10 mouse cellular contexts compared by ENCODE assay signal in genomic region chr5:143520415-143520814, GRCm38 (mm10). TPM values are rescaled to one million over a fixed set of nuclear protein-coding genes. Genes with fewer than 3 reads are reported as not detected.
DNase-seq lines count a peak whose midpoint lies in the region; ATAC-seq and TF ChIP-seq lines count a peak whose summit lies in the region.
"Had no signal": no experiment of that assay in that cellular context is flagged by ENCODE, and none has a peak within 500 bp of the region (broad histone marks: within the 10 kb centered on the region; RNA-seq: fewer than 3 reads in every experiment).

No protein-coding gene starts in this region.

- H3K9me3 ChIP-seq in lung, embryonic 14.5 days (ENCODE audit: low read depth, low read length) = no peaks in the 10 kb centered on the region
- no peaks in the 10 kb centered on the region for H3K9me3 ChIP-seq in heart, embryonic 16.5 days (replicated peaks; ENCODE audit: control insufficient read depth, low read length)
- no peaks in the 10 kb centered on the region for H3K9me3 ChIP-seq in liver, embryonic 11.5 days (ENCODE audit: control insufficient read depth, low read length)
- no peaks in the 10 kb centered on the region for H3K9me3 ChIP-seq in stomach, postnatal 0 days (ENCODE audit: control insufficient read depth, low read length)

- no peak for DNase-seq in lung, embryonic 14.5 days
- DNase-seq in lung, adult 2 months = no peak
- no peak for DNase-seq in liver, embryonic 11.5 days (ENCODE audit: low spot score)
- DNase-seq in stomach, postnatal 0 days (ENCODE audit: low spot score) = no peak
- DNase-seq in Muller cell, postnatal 12 days (ENCODE audit: inconsistent ontology term) = no peak
- DNase-seq in adrenal gland, adult 8-10 months = no peak
- DNase-seq: cerebellum, postnatal 25 days; gastrocnemius, postnatal 14 days; thymus, postnatal 4 days had no signal

- H3K27ac ChIP-seq in lung, embryonic 14.5 days (ENCODE audit: low read depth) = no peak overlapping the region
- peak overlapping the region; percentile 58 for H3K27ac ChIP-seq in heart, embryonic 16.5 days (ENCODE audit: low read length)
- peak overlapping the region; percentile 55; the same call in 1 of the 2 replicates for H3K27ac ChIP-seq in liver, embryonic 11.5 days (ENCODE audit: low read depth, low read length)
- H3K27ac ChIP-seq in stomach, postnatal 0 days (replicated peaks) = peak overlapping the region; percentile 58; the same call in 1 of the 2 replicates

- no peak for TF ChIP-seq POLR2A in lung, adult 2 months (IDR thresholded peaks at IDR 0.05; ENCODE audit: borderline replicate concordance, extremely low read depth, low read depth, low read length)

- no peak overlapping the region for H3K4me3 ChIP-seq in lung, embryonic 14.5 days (ENCODE audit: low read depth, low read length)
- H3K4me3 ChIP-seq in lung, adult 2 months (replicated peaks; ENCODE audit: extremely low read depth, low read depth, low read length) = no peak overlapping the region
- H3K4me3 ChIP-seq in heart, embryonic 16.5 days (ENCODE audit: low read length) = no peak overlapping the region
- no peak overlapping the region; the same call in 1 of the 2 replicates for H3K4me3 ChIP-seq in liver, embryonic 11.5 days (ENCODE audit: low read depth, low read length)
- no peak overlapping the region for H3K4me3 ChIP-seq in stomach, postnatal 0 days (ENCODE audit: low read depth, low read length)

- WGBS in lung, embryonic 14.5 days = 67% methylated on average over 2 of the region's 2 CpGs
- WGBS in lung, adult 2 months = 24% methylated on average over 2 of the region's 2 CpGs
- WGBS in heart, embryonic 16.5 days = 39% methylated on average over 2 of the region's 2 CpGs
- WGBS in liver, embryonic 11.5 days = 39% methylated on average over 2 of the region's 2 CpGs
- WGBS in stomach, postnatal 0 days = 42% methylated on average over 2 of the region's 2 CpGs

- TF ChIP-seq CTCF in lung, embryonic 14.5 days (IDR thresholded peaks at IDR 0.05; ENCODE audit: low read depth) = no peak
- no peak for TF ChIP-seq CTCF in lung, adult 2 months (IDR thresholded peaks at IDR 0.05; ENCODE audit: insufficient read depth, low read length)
- TF ChIP-seq CTCF in stomach, postnatal 0 days (IDR thresholded peaks at IDR 0.05; ENCODE audit: low read depth) = no peak

- H3K36me3 ChIP-seq in lung, embryonic 14.5 days (ENCODE audit: insufficient read depth) = peaks cover 23% of the 10 kb centered on the region
- H3K36me3 ChIP-seq in heart, embryonic 16.5 days (ENCODE audit: control insufficient read depth, insufficient read depth) = peaks cover 10% of the 10 kb centered on the region
- H3K36me3 ChIP-seq in liver, embryonic 11.5 days (ENCODE audit: control insufficient read depth, insufficient read depth, low read length) = peaks cover 12% of the 10 kb centered on the region
- H3K36me3 ChIP-seq in stomach, postnatal 0 days (ENCODE audit: control insufficient read depth, insufficient read depth, low read length) = 0 out of 2 replicates have a peak, but pooled peaks cover 4% of the 10 kb centered on the region

- H3K4me2 ChIP-seq in lung, embryonic 14.5 days = peak overlapping the region; percentile 18; the same call in 1 of the 2 replicates
- H3K4me2 ChIP-seq in heart, embryonic 16.5 days (ENCODE audit: low read depth, low read length) = peak overlapping the region; percentile 1
- peak overlapping the region; percentile 38 for H3K4me2 ChIP-seq in liver, embryonic 11.5 days
- H3K4me2 ChIP-seq in stomach, postnatal 0 days (replicated peaks; ENCODE audit: low read depth) = no peak overlapping the region

- ATAC-seq in lung, embryonic 14.5 days (ENCODE audit: insufficient read depth) = no peak
- ATAC-seq in heart, embryonic 16.5 days (replicated peaks; ENCODE audit: extremely low read depth, insufficient read depth, low FRiP score) = no peak
- ATAC-seq in liver, embryonic 11.5 days (replicated peaks; ENCODE audit: low FRiP score) = no peak
- ATAC-seq in stomach, postnatal 0 days (ENCODE audit: low FRiP score, low TSS enrichment) = no peak

- H3K27me3 ChIP-seq in lung, embryonic 14.5 days (ENCODE audit: insufficient read depth, low read length) = no peaks in the 10 kb centered on the region
- H3K27me3 ChIP-seq in heart, embryonic 16.5 days (ENCODE audit: control insufficient read depth, insufficient read depth, low read length) = no peaks in the 10 kb centered on the region
- no peaks in the 10 kb centered on the region for H3K27me3 ChIP-seq in liver, embryonic 11.5 days (replicated peaks; ENCODE audit: control insufficient read depth, insufficient read depth, low read length)
- H3K27me3 ChIP-seq in stomach, postnatal 0 days (ENCODE audit: control insufficient read depth, insufficient read depth, low read length) = no peaks in the 10 kb centered on the region

- peaks cover 12% of the 10 kb centered on the region; the same call in 1 of the 2 replicates for H3K4me1 ChIP-seq in lung, embryonic 14.5 days (ENCODE audit: insufficient read depth)
- H3K4me1 ChIP-seq in lung, adult 2 months (ENCODE audit: control insufficient read depth, insufficient read depth, low read length) = peaks cover 58% of the 10 kb centered on the region
- H3K4me1 ChIP-seq in heart, embryonic 16.5 days (ENCODE audit: control insufficient read depth, insufficient read depth, low read length) = peaks cover 64% of the 10 kb centered on the region
- peaks cover 62% of the 10 kb centered on the region for H3K4me1 ChIP-seq in liver, embryonic 11.5 days (replicated peaks; ENCODE audit: control insufficient read depth, insufficient read depth, low read length)
- peaks cover 8% of the 10 kb centered on the region for H3K4me1 ChIP-seq in stomach, postnatal 0 days (replicated peaks; ENCODE audit: control insufficient read depth, insufficient read depth)

- TF ChIP-seq EP300 in stomach, postnatal 0 days (optimal IDR thresholded peaks at IDR 0.05) = no peak

- no peak overlapping the region for H3K9ac ChIP-seq in lung, embryonic 14.5 days
- H3K9ac ChIP-seq in heart, embryonic 16.5 days (ENCODE audit: low read length) = no peak overlapping the region
- no peak overlapping the region for H3K9ac ChIP-seq in liver, embryonic 11.5 days (ENCODE audit: low read depth, low read length)
- H3K9ac ChIP-seq in stomach, postnatal 0 days (ENCODE audit: low read length) = no peak overlapping the region

RNA-seq across cellular contexts. Expression of gene Rac1, which starts 7.4 kb away (rescaled TPM):
- polyA plus RNA-seq in lung, embryonic 14.5 days (2014; fragmentation: Nextera tagmentation; extraction: Ambion mirVana) = 588 and 606 TPM in 2 replicates
- polyA plus RNA-seq in lung, adult 2 months (2012; rRNA removed) = 228 and 400 TPM in 2 replicates
- 340 and 342 TPM in 2 replicates for polyA plus RNA-seq in heart, embryonic 16.5 days (2015; fragmentation: Nextera tagmentation; extraction: Ambion mirVana)
- polyA plus RNA-seq in liver, embryonic 11.5 days (2014; fragmentation: Nextera tagmentation; extraction: Ambion mirVana) = 352 and 370 TPM in 2 replicates
- polyA plus RNA-seq in stomach, postnatal 0 days (2015; fragmentation: Nextera tagmentation; extraction: Ambion mirVana) = 345 and 377 TPM in 2 replicates
- total RNA-seq in adrenal gland, adult 8-10 months (2022) = 100 to 1,000 TPM; 348 to 401 (median 358) TPM

RNA-seq across cellular contexts. Expression of gene Daglb, which starts 56.0 kb away (rescaled TPM):
- polyA plus RNA-seq in lung, embryonic 14.5 days (2014; fragmentation: Nextera tagmentation; extraction: Ambion mirVana) = 7.3 and 9.2 TPM in 2 replicates
- 16.5 and 18.1 TPM in 2 replicates for polyA plus RNA-seq in lung, adult 2 months (2012; rRNA removed)
- polyA plus RNA-seq in heart, embryonic 16.5 days (2015; fragmentation: Nextera tagmentation; extraction: Ambion mirVana) = 8.9 and 9.3 TPM in 2 replicates
- 13.7 and 14.9 TPM in 2 replicates for polyA plus RNA-seq in liver, embryonic 11.5 days (2014; fragmentation: Nextera tagmentation; extraction: Ambion mirVana)
- 5.5 and 5.9 TPM in 2 replicates for polyA plus RNA-seq in stomach, postnatal 0 days (2015; fragmentation: Nextera tagmentation; extraction: Ambion mirVana)
- total RNA-seq in adrenal gland, adult 8-10 months (2022) = 10 to 100 TPM; 21.6 to 27.5 (median 25.4) TPM
